Mouse (Mus musculus): Measurements from ENCODE around the gene Bglap.

DNA sequence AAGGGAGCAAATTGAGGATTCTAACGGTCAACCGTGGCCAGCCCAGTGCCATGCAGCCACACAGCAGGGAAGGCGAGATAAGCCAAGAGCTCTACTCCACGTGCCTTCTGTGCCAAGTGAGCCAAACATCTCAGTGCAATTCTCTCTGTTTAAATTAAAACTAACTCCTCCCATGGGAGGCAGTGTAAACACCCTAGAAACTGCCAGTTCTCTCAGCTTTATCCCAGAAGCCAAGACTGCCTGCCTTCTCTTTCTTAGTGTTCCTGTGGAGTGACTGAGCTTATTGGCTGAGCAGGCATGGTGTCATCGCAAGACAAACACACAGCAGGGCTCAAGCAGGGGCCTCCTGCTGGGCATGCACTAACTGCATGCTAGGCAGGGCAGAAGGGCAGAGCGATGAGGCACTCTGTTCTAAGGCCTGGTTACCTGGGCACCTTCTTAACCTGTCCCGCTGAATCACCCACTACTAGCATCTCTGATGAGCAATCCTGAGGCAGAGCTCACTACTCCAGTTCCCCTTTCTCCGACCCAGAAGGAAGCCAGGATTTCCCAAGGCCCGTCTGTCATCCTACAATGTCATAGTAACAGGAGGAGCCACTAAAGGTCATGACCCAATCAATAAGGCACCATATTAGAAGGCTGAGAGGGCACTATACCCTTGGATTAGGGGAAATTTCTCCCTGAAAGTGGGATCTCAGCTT lies 37.9 kb upstream of the Bglap start:
- TF ChIP-seq POLR2A (IDR thresholded peaks at IDR 0.05; ENCODE audit: borderline replicate concordance, extremely low read depth, insufficient read depth, insufficient read length, poor library complexity, severe bottlenecking) (no peak), CTCF (IDR thresholded peaks at IDR 0.05; ENCODE audit: borderline replicate concordance, extremely low read depth, insufficient read depth, insufficient read length) (no peak)

Measured in brain, embryonic 14.5 days (tissue).